ENCODE assay signal across 29 mouse cellular contexts in genomic region chr5:51384278-51384677, GRCm38 (mm10).
"Had no signal": no experiment of that assay in that cellular context is flagged by ENCODE, and none has a peak within 500 bp of the region (broad histone marks: within the 10 kb centered on the region; RNA-seq: fewer than 3 reads in every experiment).

No protein-coding gene starts in this region.

- H3K4me3 ChIP-seq: heart, embryonic 10.5 days; heart, embryonic 12.5 days; heart, embryonic 13.5 days; heart, embryonic 15.5 days; hindbrain, embryonic 10.5 days; hindbrain, embryonic 12.5 days; hindbrain, embryonic 13.5 days; hindbrain, embryonic 15.5 days; intestine, embryonic 15.5 days; kidney, embryonic 15.5 days; layer of hippocampus, adult 2 months had no signal

- H3K36me3 ChIP-seq: heart, embryonic 10.5 days; heart, embryonic 12.5 days; heart, embryonic 13.5 days; heart, embryonic 15.5 days; hindbrain, embryonic 10.5 days; hindbrain, embryonic 12.5 days; hindbrain, embryonic 13.5 days; hindbrain, embryonic 15.5 days; intestine, embryonic 15.5 days; kidney, embryonic 15.5 days had no signal

- H3K27me3 ChIP-seq: heart, embryonic 12.5 days; heart, embryonic 13.5 days; heart, embryonic 15.5 days; hindbrain, embryonic 12.5 days; hindbrain, embryonic 13.5 days; hindbrain, embryonic 15.5 days; intestine, embryonic 15.5 days; kidney, embryonic 15.5 days had no signal

- H3K4me2 ChIP-seq: heart, embryonic 11.5 days; heart, embryonic 12.5 days; heart, embryonic 13.5 days; heart, embryonic 15.5 days; hindbrain, embryonic 12.5 days; hindbrain, embryonic 13.5 days; hindbrain, embryonic 14.5 days; hindbrain, embryonic 15.5 days; intestine, embryonic 15.5 days; kidney, embryonic 15.5 days had no signal

- DNase-seq: heart, postnatal 10 days; heart, postnatal 14 days; heart, postnatal 36 days; heart, postnatal 4 days; kidney, adult 11 months; kidney, adult 18-20 months; kidney, adult 2 months; kidney, adult 8-10 months; kidney, adult 9 months; kidney, postnatal 10 days; kidney, postnatal 14 days; kidney, postnatal 25 days; kidney, postnatal 36 days; kidney, postnatal 4 days; layer of hippocampus, adult 9-11 months; layer of hippocampus, postnatal 36 days had no signal
